Mouse (Mus musculus) brain, embryonic 14.5 days (tissue): ENCODE data around the gene Ipo5.

ENCODE experiments used
- CTCF ChIP-seq: fragments of 200-500 bp; IDR thresholded peaks from 2 replicates; pipeline ENCODE4 v1.5.1; 2012; ENCODE audit warnings: inconsistent platforms, mild to moderate bottlenecking, moderate library complexity, borderline replicate concordance; ENCODE audit not compliant: insufficient read depth, insufficient read length; ENCODE audit errors: extremely low read depth
- POLR2A ChIP-seq: fragments of 200-500 bp; IDR thresholded peaks from 2 replicates; pipeline ENCODE4 v1.6.1; 2012; ENCODE audit warnings: mild to moderate bottlenecking, inconsistent platforms, borderline replicate concordance; ENCODE audit not compliant: poor library complexity, insufficient read depth, insufficient read length, severe bottlenecking; ENCODE audit errors: extremely low read depth

DNA sequence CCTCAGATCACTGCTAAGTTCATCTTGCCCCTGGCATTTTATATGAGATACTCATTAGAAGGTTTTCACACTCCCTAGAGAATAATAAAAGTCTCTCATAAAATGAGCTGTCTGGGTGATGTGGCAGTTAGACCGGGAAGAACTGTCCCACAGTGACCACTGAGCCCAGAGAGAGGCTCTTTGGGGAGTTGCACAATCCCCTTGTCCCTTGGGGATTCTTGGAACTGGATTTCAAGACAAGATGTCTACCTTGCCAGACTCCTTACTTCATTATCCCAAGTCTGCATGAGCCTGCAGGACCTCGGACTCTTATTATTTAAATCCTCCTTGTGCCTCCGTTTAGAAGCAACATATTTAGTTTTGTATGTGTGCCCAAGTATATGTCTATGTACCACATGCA, 58.6 kb downstream of the Ipo5 start:
- TF ChIP-seq CTCF = no peak
- TF ChIP-seq POLR2A = no peak
